Mouse (Mus musculus) left cerebral cortex, adult 2 months (tissue): ENCODE measurements at regions not wholly inside any gene's neighbourhood (a gene's known extent, or its start where the extent isn't known, plus 50 kb on each side); places are given as distances from the start of the nearest gene placed in this dataset.

Experiments used
- DNase-seq, 2 experiments: peaks; one replicate each; pipeline ENCODE4 v3.0.0; 2021 to 2022; ENCODE audit warnings: low spot score in 2 of 2, mixed read lengths in 1 of 2; ENCODE audit errors: extremely low spot score in 1 of 2
- H3K27ac ChIP-seq: fragments of 200-600 bp; 2 replicates; pipeline ENCODE4 v1.8.1; 2022
- H3K4me3 ChIP-seq: fragments of 200-600 bp; 2 replicates; pipeline ENCODE4 v1.8.1; 2022
- CTCF ChIP-seq: fragments of 200-600 bp; IDR thresholded peaks from 2 replicates; pipeline ENCODE4 v1.8.1; 2022; ENCODE audit warnings: antibody characterized with exemption, mild to moderate bottlenecking, moderate library complexity
- intact Hi-C: fragments of 180-260 bp; cut with DNase I; formaldehyde crosslinking; loops from one replicate; pipeline ENCODE4 v1.15.1; 2025

DNA sequence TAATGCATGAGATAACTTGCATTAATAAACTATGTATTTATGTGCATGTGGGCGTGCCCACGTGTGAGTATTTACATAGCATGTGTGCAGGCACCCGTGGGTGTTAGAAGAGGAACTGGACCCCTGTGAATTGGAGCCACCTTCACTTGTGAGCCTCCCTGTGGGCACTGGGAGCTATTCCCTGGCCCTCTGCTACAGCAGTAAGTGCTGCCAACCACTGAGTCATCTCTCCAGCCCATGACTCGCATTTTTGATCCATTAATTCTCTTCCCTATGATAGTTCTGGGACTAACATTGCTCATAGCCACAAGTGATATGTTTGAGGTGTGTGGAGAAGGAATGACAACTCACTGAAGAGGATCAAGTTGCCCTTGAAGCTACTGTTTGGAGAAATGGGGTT is 87.6 kb upstream of the Rbms3 start:
- no peak for DNase-seq
- no peak for TF ChIP-seq CTCF
- no peak overlapping the region for H3K4me3 ChIP-seq
- intact Hi-C loops, result no loop called here
- no peak overlapping the region for H3K27ac ChIP-seq

- TF ChIP-seq CTCF, result no peak
- intact Hi-C loops, result no loop called here
- H3K27ac ChIP-seq, result no peak overlapping the region
- no peak for DNase-seq
- no peak overlapping the region for H3K4me3 ChIP-seq
These were observed 86.8 kb upstream of the Rbms3 start for GRCm38 (mm10) chr9:117716476-117716875.

GRCm38 (mm10) chr9:117714741-117715675 is 85.3 kb upstream of the Rbms3 start:
- no peak overlapping the region for H3K27ac ChIP-seq
- TF ChIP-seq CTCF, result no peak
- intact Hi-C loops, result no loop called here
- DNase-seq, result no peak
- no peak overlapping the region for H3K4me3 ChIP-seq

GRCm38 (mm10) chr9:117713121-117713520 is 83.4 kb upstream of the Rbms3 start:
- intact Hi-C loops, result no loop called here
- no peak for DNase-seq
- TF ChIP-seq CTCF, result no peak
- no peak overlapping the region for H3K27ac ChIP-seq
- H3K4me3 ChIP-seq, result no peak overlapping the region

GRCm38 (mm10) chr9:117711793-117712192 is 82.1 kb upstream of the Rbms3 start:
- DNase-seq, result no peak
- TF ChIP-seq CTCF, result no peak
- Histone ChIP-seq H3K27ac (no peak overlapping the region), H3K4me3 (no peak overlapping the region)
- intact Hi-C loops, result no loop called here

GRCm38 (mm10) chr9:117710966-117711365 is 81.3 kb upstream of the Rbms3 start:
- intact Hi-C loops, result no loop called here
- no peak for DNase-seq
- no peak overlapping the region for H3K27ac ChIP-seq
- no peak overlapping the region for H3K4me3 ChIP-seq
- TF ChIP-seq CTCF, result no peak

DNA sequence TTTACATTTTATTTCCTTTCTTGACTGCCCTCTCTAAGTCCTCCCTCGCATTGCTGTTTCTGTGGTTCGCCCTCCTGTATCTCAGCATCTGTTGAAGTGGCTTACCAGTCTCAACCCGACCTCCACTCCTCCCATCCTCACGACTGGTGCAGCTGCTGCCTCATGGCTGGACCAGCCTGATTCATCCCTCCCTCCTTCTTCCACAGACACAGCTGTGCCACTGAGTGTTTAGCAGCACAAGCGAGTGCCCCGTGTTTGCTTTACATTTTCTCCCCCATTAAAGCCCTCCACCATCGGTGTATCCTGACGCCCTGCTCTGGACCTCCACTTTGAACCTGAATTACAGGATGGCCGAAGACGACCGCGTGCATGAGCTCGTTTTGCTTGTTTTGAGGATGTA is 80.0 kb upstream of the Rbms3 start:
- intact Hi-C loops, result no loop called here
- H3K27ac ChIP-seq, result no peak overlapping the region
- H3K4me3 ChIP-seq, result no peak overlapping the region
- no peak for TF ChIP-seq CTCF
- DNase-seq, result no peak

DNA sequence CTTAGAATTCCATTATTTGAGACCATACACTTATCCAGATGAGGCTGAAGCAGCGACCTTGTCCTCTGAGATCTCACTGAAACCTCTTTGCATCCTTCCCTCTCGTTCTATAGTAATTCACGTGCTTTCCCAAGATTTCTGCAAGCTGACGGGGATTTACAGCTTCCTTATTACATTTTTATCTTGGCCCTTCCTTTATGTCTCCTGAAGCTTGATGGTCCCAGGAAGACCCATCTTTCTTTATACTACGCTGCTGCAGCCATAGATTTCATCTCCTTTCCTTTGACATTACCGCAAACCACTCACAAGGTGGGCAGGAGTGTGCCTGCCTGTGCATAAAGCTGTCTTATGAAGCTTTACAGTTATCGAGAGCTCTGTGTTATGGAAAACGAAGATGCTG is 63.3 kb upstream of the Rbms3 start:
- Histone ChIP-seq H3K27ac (no peak overlapping the region), H3K4me3 (no peak overlapping the region)
- no peak for TF ChIP-seq CTCF
- DNase-seq, result no peak
- intact Hi-C loops, result no loop called here

DNA sequence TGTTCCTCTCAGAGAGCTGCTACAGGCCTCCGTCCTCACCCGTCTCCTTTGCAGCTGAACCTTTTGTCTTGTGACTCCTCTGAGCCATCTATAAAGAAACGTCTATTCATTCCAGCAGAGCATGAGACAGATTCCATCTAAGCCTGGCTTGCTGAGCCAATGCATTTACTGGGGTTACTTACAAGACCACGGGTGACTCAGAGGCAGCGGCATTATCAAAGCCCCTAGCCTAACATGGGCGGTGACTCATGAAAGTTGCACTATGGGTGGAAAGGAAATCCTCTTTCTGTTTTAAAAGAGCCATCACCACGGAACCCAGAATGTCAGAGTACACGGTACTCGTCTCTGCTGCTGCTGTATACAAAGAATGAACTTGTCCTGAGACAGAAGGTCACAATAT is 62.8 kb upstream of the Rbms3 start:
- intact Hi-C loops, result no loop called here
- Histone ChIP-seq H3K27ac (no peak overlapping the region), H3K4me3 (no peak overlapping the region)
- DNase-seq, result no peak
- TF ChIP-seq CTCF, result no peak

DNA sequence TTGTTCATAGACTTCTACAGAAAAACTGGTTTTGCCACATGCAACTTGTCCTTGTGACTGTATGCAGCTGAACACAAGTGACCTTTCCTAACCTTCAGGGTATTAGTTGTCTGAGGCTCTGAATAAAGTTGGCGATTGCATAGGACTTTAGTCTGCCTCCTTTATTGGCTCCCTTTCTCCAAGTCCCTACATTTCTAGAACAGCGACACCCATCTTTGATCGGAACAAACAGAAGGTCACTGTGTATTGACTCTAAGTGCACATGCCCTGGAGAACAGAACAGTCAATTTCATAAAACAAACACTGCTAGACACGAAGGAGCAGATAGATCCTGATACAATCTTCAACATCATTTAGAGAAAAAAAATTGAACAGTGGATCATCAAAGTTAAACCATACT is 60.2 kb upstream of the Rbms3 start:
- DNase-seq, result no peak
- Histone ChIP-seq H3K4me3 (no peak overlapping the region), H3K27ac (no peak overlapping the region)
- no peak for TF ChIP-seq CTCF
- intact Hi-C loops, result no loop called here
